Mouse (Mus musculus): ENCODE measurements at regions not wholly inside any gene's neighbourhood (a gene's known extent, or its start where the extent isn't known, plus 50 kb on each side); places are given as distances from the start of the nearest gene placed in this dataset.
A peak's percentile ranks its signal among the peaks of the same experiment; 100 is the strongest.
"Not testable (repeated sequence)": the region's sequence is repeated elsewhere in the genome, so short reads cannot be mapped to it uniquely, and the experiment has no call there.

- no peak for DNase-seq (ENCODE audit: low spot score in 2 of 2)
Measured at GRCm38 (mm10) chr12:45594689-45595088, 520.2 kb upstream of the Stxbp6 start.

- DNase-seq (ENCODE audit: low spot score in 2 of 2) = no peak
Measured at GRCm38 (mm10) chr12:45590191-45590590, 515.7 kb upstream of the Stxbp6 start.

GRCm38 (mm10) chr12:45585763-45586162, 511.3 kb upstream of the Stxbp6 start:
- DNase-seq (ENCODE audit: low spot score in 2 of 2) = no peak

- DNase-seq (ENCODE audit: low spot score in 2 of 2) = no peak
Measured at GRCm38 (mm10) chr12:45563325-45564030, 489.0 kb upstream of the Stxbp6 start.

- DNase-seq (ENCODE audit: low spot score in 2 of 2) = no peak
Measured at GRCm38 (mm10) chr12:45562637-45563220, 488.2 kb upstream of the Stxbp6 start.

- DNase-seq (ENCODE audit: low spot score in 2 of 2) = no peak
Measured at GRCm38 (mm10) chr12:45561889-45562288, 487.4 kb upstream of the Stxbp6 start.

- no peak for DNase-seq (ENCODE audit: low spot score in 2 of 2)
Measured at GRCm38 (mm10) chr12:45561362-45561761, 486.9 kb upstream of the Stxbp6 start.

GRCm38 (mm10) chr12:45549906-45550305, 475.4 kb upstream of the Stxbp6 start:
- DNase-seq (ENCODE audit: low spot score in 2 of 2) = not testable (repeated sequence)

- no peak for DNase-seq (ENCODE audit: low spot score in 2 of 2)
Measured at GRCm38 (mm10) chr12:45519554-45519953, 445.0 kb upstream of the Stxbp6 start.

- DNase-seq (ENCODE audit: low spot score in 2 of 2) = no peak
Measured at GRCm38 (mm10) chr12:45514459-45514858, 439.9 kb upstream of the Stxbp6 start.

- no peak for DNase-seq (ENCODE audit: low spot score in 2 of 2)
Measured at GRCm38 (mm10) chr12:45507400-45507982, 433.0 kb upstream of the Stxbp6 start.

- DNase-seq (ENCODE audit: low spot score in 2 of 2) = no peak
Measured at GRCm38 (mm10) chr12:45499834-45500233, 425.3 kb upstream of the Stxbp6 start.

GRCm38 (mm10) chr12:45498230-45498629, 423.7 kb upstream of the Stxbp6 start:
- DNase-seq (ENCODE audit: low spot score in 2 of 2) = no peak

GRCm38 (mm10) chr12:45489029-45489428, 414.5 kb upstream of the Stxbp6 start:
- no peak for DNase-seq (ENCODE audit: low spot score in 2 of 2)

GRCm38 (mm10) chr12:45476881-45477280, 402.4 kb upstream of the Stxbp6 start:
- DNase-seq (ENCODE audit: low spot score in 2 of 2) = no peak

- DNase-seq (ENCODE audit: low spot score in 2 of 2) = no peak
Measured at GRCm38 (mm10) chr12:45468093-45468492, 393.6 kb upstream of the Stxbp6 start.

- peak in 1 of 2 experiments; percentile 31 for DNase-seq (ENCODE audit: low spot score in 2 of 2)
Measured at GRCm38 (mm10) chr12:45467058-45467457, 392.5 kb upstream of the Stxbp6 start.

GRCm38 (mm10) chr12:45466066-45466465, 391.6 kb upstream of the Stxbp6 start:
- DNase-seq (ENCODE audit: low spot score in 2 of 2) = peak; percentile 27 to 41

GRCm38 (mm10) chr12:45464952-45465351, 390.4 kb upstream of the Stxbp6 start:
- DNase-seq (ENCODE audit: low spot score in 2 of 2) = no peak

- not testable (repeated sequence) for DNase-seq (ENCODE audit: low spot score in 2 of 2)
Measured at GRCm38 (mm10) chr12:45458746-45459145, 384.2 kb upstream of the Stxbp6 start.

GRCm38 (mm10) chr12:45443512-45444190, 369.1 kb upstream of the Stxbp6 start:
- peak in 1 of 2 experiments; percentile 31 for DNase-seq (ENCODE audit: low spot score in 2 of 2)

GRCm38 (mm10) chr12:45442474-45442873, 368.0 kb upstream of the Stxbp6 start:
- no peak for DNase-seq (ENCODE audit: low spot score in 2 of 2)
